ENCODE assay signal across 8 mouse cellular contexts in genomic region chr10:60080171-60080570, GRCm38 (mm10). TPM values are rescaled to one million over a fixed set of nuclear protein-coding genes. Genes with fewer than 3 reads are reported as not detected.
DNase-seq lines count a peak whose midpoint lies in the region; ATAC-seq and TF ChIP-seq lines count a peak whose summit lies in the region.

No protein-coding gene starts in this region.

- peak; percentile 6 for DNase-seq in kidney, adult 18-20 months
- DNase-seq in kidney, adult 2 months = no peak
- peak; percentile 67 for DNase-seq in embryonic facial prominence, embryonic 14.5 days (ENCODE audit: low spot score)
- peak; percentile 18 for DNase-seq in naive thymus-derived CD4-positive, alpha-beta T cell, adult 2 months (ENCODE audit: low read depth)
- DNase-seq in cerebellum, adult 11 months = no peak
- no peak for DNase-seq in T-cell, adult 2 months (ENCODE audit: low spot score)
- DNase-seq in adrenal gland, postnatal 4 days (ENCODE audit: low spot score in 2 of 2) = no peak

- no peak overlapping the region for H3K9ac ChIP-seq in embryonic facial prominence, embryonic 14.5 days (ENCODE audit: low read depth, low read length)
- H3K9ac ChIP-seq in limb, embryonic 13.5 days = no peak overlapping the region

- 92% methylated on average over 3 of the region's 3 CpGs for WGBS in kidney, adult 2 months
- WGBS in embryonic facial prominence, embryonic 14.5 days = 78% methylated on average over 3 of the region's 3 CpGs
- WGBS in limb, embryonic 13.5 days = 75% methylated on average over 3 of the region's 3 CpGs

- no peak overlapping the region for H3K27ac ChIP-seq in kidney, adult 2 months (ENCODE audit: insufficient read depth, low read depth, low read length)
- peak overlapping the region; percentile 57 for H3K27ac ChIP-seq in embryonic facial prominence, embryonic 14.5 days (replicated peaks; ENCODE audit: low read depth, low read length)
- peak overlapping the region; percentile 81 for H3K27ac ChIP-seq in limb, embryonic 13.5 days

- no peak overlapping the region for H3K4me3 ChIP-seq in kidney, adult 2 months (ENCODE audit: insufficient read depth, low read depth, low read length)
- no peak overlapping the region for H3K4me3 ChIP-seq in embryonic facial prominence, embryonic 14.5 days (ENCODE audit: low read depth, low read length)
- no peak overlapping the region for H3K4me3 ChIP-seq in limb, embryonic 13.5 days

- no peaks in the 10 kb centered on the region for H3K9me3 ChIP-seq in embryonic facial prominence, embryonic 14.5 days (ENCODE audit: control insufficient read depth, low read length)
- H3K9me3 ChIP-seq in limb, embryonic 13.5 days = no peaks in the 10 kb centered on the region

- H3K4me1 ChIP-seq in kidney, adult 2 months (ENCODE audit: control insufficient read depth, insufficient read depth, low read length) = peaks cover 19% of the 10 kb centered on the region
- H3K4me1 ChIP-seq in embryonic facial prominence, embryonic 14.5 days (ENCODE audit: control insufficient read depth, insufficient read depth, low read length) = peaks cover 34% of the 10 kb centered on the region
- peaks cover 49% of the 10 kb centered on the region for H3K4me1 ChIP-seq in limb, embryonic 13.5 days

- no peak for ATAC-seq in embryonic facial prominence, embryonic 14.5 days (ENCODE audit: low read depth)
- no peak for ATAC-seq in limb, embryonic 13.5 days (ENCODE audit: low FRiP score, low read depth)

- no peaks in the 10 kb centered on the region for H3K36me3 ChIP-seq in kidney, adult 2 months (ENCODE audit: control insufficient read depth, insufficient read depth, low read length)
- H3K36me3 ChIP-seq in embryonic facial prominence, embryonic 14.5 days (ENCODE audit: control insufficient read depth, insufficient read depth, low read length) = no peaks in the 10 kb centered on the region
- no peaks in the 10 kb centered on the region for H3K36me3 ChIP-seq in limb, embryonic 13.5 days

- H3K4me2 ChIP-seq in embryonic facial prominence, embryonic 14.5 days (ENCODE audit: low read depth, low read length) = no peak overlapping the region
- peak overlapping the region; percentile 29 for H3K4me2 ChIP-seq in limb, embryonic 13.5 days (replicated peaks)

- H3K27me3 ChIP-seq in kidney, adult 2 months (replicated peaks; ENCODE audit: control insufficient read depth, insufficient read depth, low read length) = no peaks in the 10 kb centered on the region
- no peaks in the 10 kb centered on the region for H3K27me3 ChIP-seq in embryonic facial prominence, embryonic 14.5 days (replicated peaks; ENCODE audit: control insufficient read depth, insufficient read depth, low read length)
- no peaks in the 10 kb centered on the region for H3K27me3 ChIP-seq in limb, embryonic 13.5 days

- no peak for TF ChIP-seq CTCF in kidney, adult 2 months (conservative IDR thresholded peaks at IDR 0.05; ENCODE audit: insufficient read depth, insufficient read length, low read depth, low read length)

- TF ChIP-seq POLR2A in kidney, adult 2 months (IDR thresholded peaks at IDR 0.05; ENCODE audit: low read depth, low read length) = no peak

RNA-seq across cellular contexts. Expression of gene Spock2, which starts 25.8 kb away (rescaled TPM):
- polyA plus RNA-seq in kidney, adult 2 months (2012; rRNA removed) = 1.7 and 2.3 TPM in 2 replicates
- 8.8 and 10.0 TPM in 2 replicates for polyA plus RNA-seq in embryonic facial prominence, embryonic 14.5 days (2014; fragmentation: Nextera tagmentation; extraction: Ambion mirVana)
- polyA plus RNA-seq in limb, embryonic 13.5 days (2015; fragmentation: Nextera tagmentation; extraction: Ambion mirVana) = 6.1 and 7.2 TPM in 2 replicates
- 10 to 100 TPM; 43.4 to 47.2 TPM for total RNA-seq in adrenal gland, postnatal 4 days (2021)

Comparison
In these comparisons a context has a peak if more than half of its experiments do, and no peak if none do; other contexts are left out.
1. DNase-seq: peak in kidney, adult 18-20 months (single experiment), embryonic facial prominence, embryonic 14.5 days (single experiment) and naive thymus-derived CD4-positive, alpha-beta T cell, adult 2 months (single experiment); none in kidney, adult 2 months (single experiment), cerebellum, adult 11 months (single experiment), T-cell, adult 2 months (single experiment) and adrenal gland, postnatal 4 days (0 of 2).